Mouse (Mus musculus): Measurements from ENCODE around the gene Tgoln1.
A peak's percentile ranks its signal among the peaks of the same experiment; 100 is the strongest.

The Tgoln1 gene

DNA sequence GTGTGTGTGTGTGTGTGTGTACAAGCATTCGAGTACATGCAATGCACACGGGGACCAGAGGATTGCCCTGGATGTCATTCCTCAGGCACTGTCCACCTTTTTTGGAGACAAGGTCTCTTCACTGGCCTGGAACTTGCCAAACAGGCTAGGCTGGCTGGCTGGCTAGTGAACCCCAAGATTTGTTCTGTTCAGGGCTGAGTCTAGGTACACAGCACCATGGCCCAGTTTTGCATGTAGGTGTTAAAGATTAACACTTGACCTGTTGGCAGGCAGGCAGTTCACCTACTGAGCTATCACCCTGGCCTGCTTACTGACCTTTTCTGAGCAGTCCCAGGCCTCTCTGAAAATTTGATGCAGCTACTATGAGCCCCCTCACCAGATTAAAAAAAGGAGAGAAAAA is 13.6 kb upstream of the Tgoln1 start:
- DNase-seq (ENCODE audit: low spot score) = no peak

GRCm38 (mm10) chr6:72627276-72627675 is 10.5 kb upstream of the Tgoln1 start:
- DNase-seq (ENCODE audit: low spot score) = no peak

GRCm38 (mm10) chr6:72626391-72626790 is 9.6 kb upstream of the Tgoln1 start:
- no peak for DNase-seq (ENCODE audit: low spot score)

DNA sequence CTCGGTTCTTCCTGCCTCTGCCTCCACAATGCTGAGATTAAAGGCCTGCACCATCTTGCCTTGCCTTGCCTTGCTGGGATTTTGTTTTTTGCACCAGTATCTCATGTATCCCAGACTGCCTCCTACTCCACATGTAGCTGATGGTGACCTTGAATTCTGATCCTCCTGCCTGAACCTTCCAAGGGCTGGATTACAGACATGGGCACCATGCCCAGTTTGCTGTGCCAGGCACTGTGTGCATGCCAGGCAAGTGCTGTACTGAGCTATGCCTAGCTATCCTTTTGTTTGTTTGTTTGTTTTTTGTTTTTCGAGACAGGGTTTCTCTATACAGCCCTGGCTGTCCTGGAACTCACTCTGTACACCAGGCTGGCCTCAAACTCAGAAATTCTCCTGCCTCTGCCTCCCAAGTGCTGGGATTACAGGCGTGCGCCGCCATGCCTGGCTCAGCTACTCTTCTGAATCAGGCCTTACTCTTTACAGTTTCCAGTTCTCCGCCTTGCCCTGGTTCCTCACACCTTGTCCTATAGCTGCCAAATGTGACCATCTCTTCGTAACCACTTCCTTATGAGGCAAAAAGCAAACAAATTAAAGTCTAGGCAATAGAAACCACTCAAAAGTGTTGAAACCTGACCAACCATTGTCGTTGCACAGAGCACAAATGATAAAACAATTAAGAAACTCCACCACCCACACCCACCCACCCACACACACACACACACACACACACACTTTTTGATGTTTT is 7.0 kb upstream of the Tgoln1 start:
- DNase-seq (ENCODE audit: low spot score) = no peak

GRCm38 (mm10) chr6:72622917-72623316 is 6.1 kb upstream of the Tgoln1 start:
- DNase-seq (ENCODE audit: low spot score) = no peak

DNA sequence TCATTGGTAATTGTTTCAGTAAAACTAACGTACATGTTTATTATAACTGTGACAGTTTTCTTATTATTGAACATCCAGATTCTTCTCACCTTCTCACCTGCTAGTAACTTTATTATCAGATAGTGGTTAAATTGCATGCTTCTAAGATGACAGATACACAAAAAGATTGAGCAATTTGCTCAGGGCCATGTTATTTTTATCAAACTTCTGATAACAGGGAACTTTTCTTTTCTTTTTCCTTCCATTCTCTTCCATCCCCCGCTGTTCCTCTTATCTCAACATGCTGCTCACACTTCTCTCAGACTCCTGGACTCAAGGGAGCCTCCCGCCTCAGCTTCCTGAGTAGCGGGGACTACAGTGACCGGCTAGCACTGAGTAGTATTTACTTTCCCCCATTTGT is 4.1 kb upstream of the Tgoln1 start:
- DNase-seq (ENCODE audit: low spot score) = no peak

- DNase-seq (ENCODE audit: low spot score) = no peak
Observed at GRCm38 (mm10) chr6:72619734-72620532, 3.1 kb upstream of the Tgoln1 start.

GRCm38 (mm10) chr6:72615561-72616375 is 1.0 kb downstream of the Tgoln1 start:
- DNase-seq (ENCODE audit: low spot score) = no peak

- DNase-seq (ENCODE audit: low spot score) = no peak
Observed at GRCm38 (mm10) chr6:72615151-72615550, 1.6 kb downstream of the Tgoln1 start.

DNA sequence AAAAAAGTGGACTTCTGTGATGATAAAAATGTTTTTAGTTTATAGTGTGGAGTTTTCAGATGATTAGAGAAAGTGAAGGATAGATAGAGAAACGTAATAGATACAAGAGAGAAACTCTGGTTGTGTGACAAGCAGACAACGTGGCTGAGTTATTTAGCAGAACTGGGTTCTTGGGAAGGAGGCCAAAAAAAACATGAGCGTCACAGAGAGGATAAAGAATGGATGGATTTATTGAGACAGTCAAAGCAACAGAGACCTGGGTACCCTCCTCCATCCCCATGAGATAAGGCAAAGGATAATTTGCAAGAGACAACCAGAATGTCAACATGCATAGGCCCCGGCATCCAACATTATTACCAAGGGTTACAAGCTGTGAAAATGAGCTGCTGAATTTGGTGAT is 6.5 kb downstream of the Tgoln1 start:
- no peak for DNase-seq (ENCODE audit: low spot score)

- DNase-seq (ENCODE audit: low spot score) = no peak
Observed at GRCm38 (mm10) chr6:72608662-72609184, 8.1 kb downstream of the Tgoln1 start.

DNA sequence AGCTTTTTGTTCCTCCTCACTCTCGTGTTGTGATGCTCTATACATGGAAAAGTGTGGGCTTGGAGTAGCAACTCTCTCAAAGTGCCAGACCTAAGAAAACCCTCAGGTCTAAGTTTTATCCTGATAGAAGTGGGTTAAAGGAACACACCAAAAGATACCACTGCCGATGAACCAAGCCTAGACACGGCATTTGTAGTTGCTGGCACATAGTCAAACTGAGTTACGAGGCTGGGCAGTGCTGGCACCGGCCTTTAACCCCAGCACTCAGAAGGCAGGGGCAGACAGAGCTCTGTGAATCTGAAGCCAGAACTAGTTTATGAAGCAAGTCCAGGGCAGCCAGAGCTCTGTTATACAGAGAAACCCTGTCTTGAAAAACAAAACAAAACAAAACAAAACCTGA is 9.1 kb downstream of the Tgoln1 start:
- DNase-seq (ENCODE audit: low spot score) = no peak

GRCm38 (mm10) chr6:72607060-72607459 is 9.7 kb downstream of the Tgoln1 start:
- no peak for DNase-seq (ENCODE audit: low spot score)

- DNase-seq (ENCODE audit: low spot score) = no peak
Observed at GRCm38 (mm10) chr6:72604066-72604465, 12.7 kb downstream of the Tgoln1 start.

DNA sequence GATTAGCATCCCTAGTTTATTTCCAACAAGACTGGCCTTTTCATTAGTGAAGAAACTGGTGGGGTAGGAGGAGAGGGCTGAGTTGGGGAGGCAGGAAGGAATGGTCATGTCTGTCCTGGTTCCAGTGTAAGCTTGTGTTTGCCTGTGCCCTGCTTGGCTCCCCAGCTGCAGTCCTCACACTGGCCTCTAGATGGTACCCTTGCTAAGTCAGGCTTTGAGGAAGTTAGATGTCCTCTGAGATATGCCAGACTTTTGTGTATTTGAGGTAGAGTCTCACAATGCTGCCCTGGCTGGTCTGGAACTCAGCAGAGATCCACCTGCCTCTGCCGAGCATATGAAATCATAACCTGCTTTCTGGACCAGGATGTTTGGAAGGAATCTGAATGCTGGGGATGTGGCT is 15.1 kb downstream of the Tgoln1 start:
- DNase-seq (ENCODE audit: low spot score) = peak; percentile 66

GRCm38 (mm10) chr6:72600771-72601170 is 16.0 kb downstream of the Tgoln1 start:
- no peak for DNase-seq (ENCODE audit: low spot score)

GRCm38 (mm10) chr6:72600216-72600615 is 16.6 kb downstream of the Tgoln1 start:
- DNase-seq (ENCODE audit: low spot score) = no peak

DNA sequence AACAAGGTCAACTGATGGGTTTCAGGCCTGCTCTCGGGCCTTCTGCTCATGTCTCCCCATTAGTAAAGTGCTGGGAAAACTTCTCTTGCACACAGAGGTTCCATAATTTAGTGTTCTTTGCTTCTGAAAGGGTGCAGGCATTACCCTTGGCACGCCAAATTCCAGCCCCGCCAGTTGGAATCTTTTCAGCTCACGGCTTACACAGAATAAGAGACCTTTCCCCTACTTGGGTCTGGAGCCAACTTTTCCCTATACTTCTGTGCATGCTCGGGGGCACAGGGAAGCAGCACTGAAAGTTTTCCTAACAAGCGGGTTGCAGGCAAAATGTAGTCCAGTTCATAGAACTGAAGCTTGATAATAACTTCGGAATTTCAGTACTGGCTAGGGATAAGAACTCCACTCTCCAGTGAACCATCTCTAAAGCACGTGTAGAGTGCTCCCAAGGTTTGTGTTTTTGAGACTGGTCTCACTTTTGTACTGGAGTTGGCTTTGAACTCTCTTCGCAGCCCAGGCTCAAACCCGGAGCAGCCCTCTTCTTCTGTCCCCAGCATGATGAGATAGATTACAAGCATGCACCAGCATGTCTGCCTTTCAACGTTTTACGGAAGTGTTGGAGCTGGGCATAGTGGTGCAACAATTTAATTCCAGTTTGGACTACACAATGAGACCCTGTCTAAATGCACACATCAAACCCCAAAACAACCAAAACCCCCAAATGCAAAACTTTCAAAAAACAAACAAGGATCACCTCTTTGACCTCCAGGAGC is 17.8 kb downstream of the Tgoln1 start:
- DNase-seq (ENCODE audit: low spot score) = peak; percentile 41

DNA sequence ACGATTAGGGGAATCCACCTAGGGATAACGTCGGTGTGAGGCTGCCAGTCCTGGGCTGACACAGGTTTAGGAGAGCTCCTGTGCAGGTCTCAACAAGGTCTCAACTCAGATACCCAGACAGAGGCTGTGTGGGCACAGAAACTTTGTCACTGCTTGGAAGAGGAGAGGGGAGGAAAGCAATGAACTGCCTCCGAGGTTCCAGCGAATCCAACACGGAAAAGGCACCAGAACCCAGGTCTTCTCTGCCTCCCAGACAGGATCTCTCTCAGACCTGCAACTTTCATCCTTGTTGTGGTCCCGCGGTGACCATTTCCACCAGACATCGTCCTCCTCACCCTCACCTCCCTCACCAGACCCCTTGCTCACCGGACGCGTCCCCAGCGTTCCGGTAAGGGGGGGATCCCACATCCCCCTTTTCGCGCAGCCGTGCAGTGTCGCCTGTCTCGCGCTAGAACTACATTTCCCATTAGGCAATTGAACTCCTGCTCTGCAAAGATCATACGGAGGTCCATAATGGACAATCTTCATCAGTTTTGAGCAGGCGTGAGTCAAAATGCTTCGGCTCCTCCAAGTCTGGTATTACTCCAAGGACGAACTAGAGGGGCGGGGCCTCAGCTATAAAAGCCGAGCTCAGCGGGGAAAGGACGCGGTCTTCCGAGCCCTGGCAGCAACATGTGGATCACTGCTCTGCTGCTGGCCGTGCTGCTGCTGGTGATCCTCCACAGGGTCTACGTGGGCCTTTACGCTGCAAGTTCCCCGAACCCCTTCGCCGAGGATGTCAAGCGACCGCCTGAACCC is 18.6 kb downstream of the Tgoln1 start, which contains the start of the genes Elmod3 and Retsat:
Gene Elmod3 (minus strand): TSS at position 458 of the 798 bp plus-strand sequence.
Gene Retsat (plus strand): TSS at position 520 of the 798 bp plus-strand sequence.
- peak; percentile 89 for DNase-seq (ENCODE audit: low spot score)

- no peak for DNase-seq (ENCODE audit: low spot score)
Observed at GRCm38 (mm10) chr6:72597083-72597874, 19.5 kb downstream of the Tgoln1 start.

Data from urinary bladder, postnatal 25 days (tissue).